Mouse (Mus musculus) retina, postnatal 1 day (tissue): Measurements from ENCODE around the gene Bud13.
A peak's percentile ranks its signal among the peaks of the same experiment; 100 is the strongest.
"Not testable (repeated sequence)": the region's sequence is repeated elsewhere in the genome, so short reads cannot be mapped to it uniquely, and the experiment has no call there.

Experiments used
- DNase-seq: peaks from one replicate; pipeline ENCODE4 v3.0.0-alpha.2; 2012

The Bud13 gene

GRCm38 (mm10) chr9:46309121-46309520 is 26.3 kb downstream of the Bud13 start:
- peak; percentile 53 for DNase-seq

GRCm38 (mm10) chr9:46314507-46314906 is 31.7 kb downstream of the Bud13 start:
- peak; percentile 88 for DNase-seq

DNA sequence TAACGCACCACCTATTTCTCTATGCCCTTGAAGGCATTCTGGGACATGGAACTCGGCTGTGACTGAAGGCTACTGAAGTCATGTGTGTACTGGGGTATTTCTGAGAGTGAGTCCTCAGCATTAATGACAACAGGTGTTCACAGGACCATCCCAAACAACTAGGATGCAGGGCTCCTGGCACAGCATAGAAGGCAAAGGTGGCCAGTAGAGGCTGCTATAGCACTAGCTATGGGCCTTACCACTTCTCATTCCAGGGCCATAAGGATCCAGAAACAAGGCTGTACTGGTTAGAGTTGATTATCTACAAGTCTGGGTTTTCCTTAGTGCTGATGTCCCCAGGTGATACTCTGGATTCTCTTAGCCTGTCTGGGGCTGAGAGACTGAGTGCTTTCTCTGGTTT is 32.1 kb downstream of the Bud13 start:
- no peak for DNase-seq

DNA sequence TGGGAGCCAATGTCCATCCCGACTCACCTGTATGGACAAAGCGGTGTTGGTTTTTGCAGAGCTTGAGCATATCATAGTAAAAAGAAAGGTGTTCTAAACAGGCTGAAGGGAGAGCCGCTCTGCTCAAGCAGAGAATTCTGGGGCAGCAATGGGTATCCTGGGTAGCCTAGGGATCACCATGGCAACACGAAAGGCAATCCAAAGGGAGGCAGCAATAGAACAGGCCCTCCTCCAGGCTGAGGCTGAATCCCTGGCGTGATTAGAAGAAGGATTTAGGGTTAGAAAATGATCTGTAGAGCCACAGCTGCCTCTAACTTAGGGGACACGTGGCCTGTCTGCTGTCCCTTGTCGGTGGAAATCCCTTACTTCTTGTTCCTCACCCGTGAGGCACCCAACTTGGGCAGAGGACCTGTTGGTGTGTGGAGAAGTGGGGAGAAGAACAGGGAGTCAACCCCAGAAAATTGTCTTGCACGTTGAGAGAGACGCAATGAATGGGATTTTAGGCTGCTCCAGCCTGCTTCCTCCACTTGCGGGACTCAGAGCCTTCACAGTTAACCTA is 33.1 kb downstream of the Bud13 start:
- peak; percentile 52 for DNase-seq

- peak; percentile 83 for DNase-seq
Measured at GRCm38 (mm10) chr9:46316388-46316787, 33.6 kb downstream of the Bud13 start.

DNA sequence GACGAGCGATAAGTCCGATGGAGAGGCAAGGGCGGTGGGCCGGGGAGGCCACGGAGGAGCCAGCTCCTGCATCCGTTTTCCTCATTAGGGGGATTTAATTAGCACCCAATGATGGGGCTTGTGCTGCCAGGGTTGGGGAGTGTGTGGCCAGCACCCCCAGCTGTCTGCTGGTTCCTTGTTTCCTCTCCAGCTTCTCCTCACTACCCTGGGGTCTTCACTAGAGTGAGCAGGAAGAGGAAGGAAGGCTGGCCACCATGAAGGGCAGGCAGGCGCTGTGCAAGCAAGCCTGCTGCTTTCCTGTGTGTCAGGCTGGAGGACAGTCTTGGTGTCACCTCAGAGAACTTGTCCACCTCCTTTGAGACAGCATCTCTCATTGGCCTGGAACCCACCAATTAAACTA is 34.1 kb downstream of the Bud13 start:
- peak; percentile 63 for DNase-seq

- no peak for DNase-seq
Measured at GRCm38 (mm10) chr9:46317957-46318356, 35.1 kb downstream of the Bud13 start.

DNA sequence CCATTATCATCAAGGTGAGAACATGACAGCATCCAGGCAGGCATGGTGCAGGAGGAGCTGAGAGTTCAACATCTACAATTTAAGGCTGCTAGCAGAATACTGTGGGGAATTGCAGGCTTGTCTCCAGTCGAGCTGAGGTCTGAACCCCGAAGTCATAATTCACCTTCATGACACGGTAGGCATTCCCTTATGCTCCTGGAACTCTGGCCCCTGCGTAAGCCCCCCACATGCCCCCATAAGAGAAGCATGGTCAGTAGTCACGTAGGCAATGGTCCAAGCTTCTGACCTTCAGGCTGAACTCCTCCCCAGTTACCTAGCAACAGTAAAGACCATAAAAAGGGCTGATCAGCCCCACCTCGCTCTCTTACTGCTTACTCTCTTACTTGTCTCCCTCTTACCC is 37.1 kb downstream of the Bud13 start, which contains the start of gene 4931429L15Rik:
TSS of gene 4931429L15Rik (minus strand) at position 101 of the 400 bp plus-strand sequence.
- DNase-seq = not testable (repeated sequence)

DNA sequence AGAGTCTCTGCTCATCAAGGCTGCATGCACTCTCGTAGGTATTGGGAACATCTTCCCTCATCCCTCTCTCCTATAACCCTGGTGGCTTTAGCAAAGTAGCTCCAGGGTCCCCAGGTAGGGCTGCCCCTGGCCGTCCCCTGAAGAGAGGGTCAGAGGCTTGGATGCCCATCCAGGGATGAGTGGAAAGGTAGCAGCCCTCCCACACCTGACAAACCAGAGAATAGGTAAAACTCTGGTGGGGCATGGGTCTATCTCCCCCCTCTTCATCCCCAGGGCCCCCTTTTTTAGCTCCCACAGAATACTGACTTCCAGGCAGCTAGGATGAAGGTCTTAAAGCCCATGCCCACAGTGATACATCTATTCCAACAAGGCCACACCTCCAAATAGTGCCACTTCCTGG is 37.7 kb downstream of the Bud13 start:
- no peak for DNase-seq

- no peak for DNase-seq
Measured at GRCm38 (mm10) chr9:46326694-46327405, 44.0 kb downstream of the Bud13 start.

GRCm38 (mm10) chr9:46327706-46328571 is 45.1 kb downstream of the Bud13 start:
- DNase-seq = peak; percentile 80

DNA sequence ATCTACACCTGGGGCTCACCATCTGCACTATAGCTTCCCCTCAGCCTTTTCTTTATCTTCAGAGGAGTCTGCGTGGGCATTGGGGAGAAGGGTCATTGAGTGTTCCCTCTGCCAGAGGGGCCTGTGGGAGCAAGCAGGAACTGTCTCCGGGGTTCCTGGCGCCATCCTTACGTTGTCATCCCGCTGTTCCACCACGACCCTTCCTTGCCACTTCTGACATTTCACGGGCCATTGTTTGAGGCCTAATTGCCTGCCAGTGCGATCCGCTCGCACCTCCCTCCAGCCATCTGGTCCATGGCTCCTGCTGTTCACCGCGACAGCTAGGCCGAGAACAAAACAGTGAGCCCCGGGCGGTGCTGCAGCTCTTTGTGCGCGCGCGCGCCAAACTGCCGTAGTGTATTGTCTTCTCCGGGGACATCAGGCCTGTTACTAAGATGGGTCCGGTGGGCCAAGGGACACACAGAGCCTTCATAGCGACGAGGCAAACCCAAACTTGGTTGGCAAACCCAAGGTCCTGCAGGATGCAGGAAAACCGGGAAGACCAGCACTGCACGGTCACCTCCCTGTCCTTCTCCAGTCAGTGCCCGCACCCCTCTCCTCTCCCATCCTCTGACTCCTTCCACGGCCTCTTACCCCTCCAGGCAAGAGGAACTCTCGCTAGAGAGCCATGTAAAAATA is 45.9 kb downstream of the Bud13 start:
- peak; percentile 94 for DNase-seq

GRCm38 (mm10) chr9:46329250-46329648 is 46.4 kb downstream of the Bud13 start:
- no peak for DNase-seq

DNA sequence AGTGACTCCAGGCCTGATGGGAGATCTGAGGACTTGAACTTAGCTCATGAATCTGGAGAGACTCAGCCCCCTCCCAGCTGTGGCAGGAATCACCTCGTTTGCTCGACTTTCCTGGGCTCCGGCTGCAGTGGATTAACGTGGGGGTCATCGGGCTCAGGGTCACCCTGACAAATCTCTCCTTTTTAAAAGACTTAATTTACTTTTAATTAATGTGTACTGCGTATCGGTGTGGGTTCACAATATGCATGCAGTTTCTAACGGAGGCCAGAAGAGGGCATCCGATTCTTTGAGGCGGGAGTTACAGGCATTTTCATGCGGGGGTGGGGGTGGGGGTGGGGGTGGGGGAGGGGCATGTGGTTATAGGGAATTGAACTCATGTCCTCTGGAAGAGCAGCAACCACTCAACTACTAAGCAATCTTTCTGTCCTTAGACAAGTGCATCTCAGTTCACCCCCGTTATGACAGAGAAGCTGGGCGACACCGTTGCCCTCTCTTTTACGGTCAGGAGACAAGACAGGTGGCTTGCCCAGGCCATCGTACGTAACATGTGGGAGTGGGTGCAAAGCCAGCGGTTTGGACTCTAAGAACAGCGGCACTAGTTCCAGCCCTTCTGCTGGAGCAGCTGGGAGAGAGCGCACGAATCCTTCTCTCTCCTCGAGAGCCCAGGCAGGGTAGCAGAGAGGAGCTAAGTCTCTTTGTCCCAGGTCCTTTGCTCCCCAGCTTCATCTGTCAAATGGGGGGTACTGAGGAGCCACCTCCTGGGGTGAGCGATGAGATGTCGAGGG is 47.2 kb downstream of the Bud13 start:
- peak; percentile 54 for DNase-seq

DNA sequence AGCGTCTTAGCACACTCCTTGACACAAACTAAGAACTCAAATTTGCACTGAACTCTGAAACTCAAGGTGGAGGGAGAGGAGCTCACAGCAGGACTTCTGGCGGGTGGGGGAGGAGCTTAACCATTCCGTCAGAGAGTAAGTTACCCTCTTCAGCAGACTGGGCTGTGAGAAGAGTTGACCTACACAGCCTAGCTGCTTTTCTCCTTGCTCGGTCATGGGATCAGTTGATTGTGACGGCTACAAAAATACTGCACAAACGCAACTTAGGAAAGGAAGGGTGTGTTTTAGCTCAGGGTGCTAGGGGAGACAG is 47.7 kb downstream of the Bud13 start:
- no peak for DNase-seq

GRCm38 (mm10) chr9:46331301-46331700 is 48.5 kb downstream of the Bud13 start:
- no peak for DNase-seq

DNA sequence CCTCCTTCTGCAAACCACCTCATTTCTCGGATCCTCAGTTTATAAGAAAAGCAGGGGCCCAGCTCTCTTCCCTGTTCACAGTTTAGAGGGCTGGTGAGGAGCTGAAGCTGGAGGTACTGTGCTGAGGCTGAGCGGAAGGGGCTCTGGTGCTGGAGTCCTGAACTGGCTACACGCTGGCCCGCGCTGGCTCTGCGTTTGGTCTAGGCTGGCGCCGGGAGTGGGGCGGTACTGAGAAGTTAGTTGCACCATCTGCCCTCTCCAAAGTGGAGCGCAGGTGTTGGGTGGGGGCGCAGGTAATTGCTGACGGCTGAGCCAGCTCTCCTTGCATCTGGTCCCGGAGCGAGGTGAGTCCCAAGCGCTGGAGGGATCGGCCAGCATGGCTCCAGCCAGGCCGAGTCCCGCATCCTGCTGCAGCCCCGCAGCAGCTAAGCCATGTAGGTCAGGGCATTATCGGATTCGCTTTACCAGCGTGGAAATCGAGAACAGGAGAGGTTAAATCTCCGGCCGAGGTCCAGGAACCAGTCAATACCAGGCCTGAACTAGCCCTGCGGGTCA is 51.7 kb downstream of the Bud13 start:
- DNase-seq = no peak

GRCm38 (mm10) chr9:46335461-46335995 is 52.7 kb downstream of the Bud13 start:
- no peak for DNase-seq

DNA sequence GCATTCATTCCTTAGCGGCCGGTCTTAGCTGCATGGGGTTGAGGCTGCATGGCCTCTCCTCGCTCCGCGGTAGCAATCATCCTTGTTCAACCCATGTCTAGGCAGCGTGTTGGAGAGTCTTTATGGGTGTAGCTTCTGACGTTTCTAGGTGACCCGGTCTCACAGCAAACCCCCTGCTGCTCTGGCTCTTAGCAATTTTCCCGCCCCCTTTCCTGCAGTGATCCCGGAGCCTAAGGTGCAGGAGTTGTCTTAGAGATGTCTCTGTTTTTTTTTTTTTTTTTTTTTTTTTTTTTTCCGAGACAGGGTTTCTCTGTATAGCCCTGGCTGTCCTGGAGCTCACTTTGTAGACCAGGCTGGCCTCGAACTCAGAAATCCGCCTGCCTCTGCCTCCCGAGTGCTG is 53.5 kb downstream of the Bud13 start:
- DNase-seq = not testable (repeated sequence)

DNA sequence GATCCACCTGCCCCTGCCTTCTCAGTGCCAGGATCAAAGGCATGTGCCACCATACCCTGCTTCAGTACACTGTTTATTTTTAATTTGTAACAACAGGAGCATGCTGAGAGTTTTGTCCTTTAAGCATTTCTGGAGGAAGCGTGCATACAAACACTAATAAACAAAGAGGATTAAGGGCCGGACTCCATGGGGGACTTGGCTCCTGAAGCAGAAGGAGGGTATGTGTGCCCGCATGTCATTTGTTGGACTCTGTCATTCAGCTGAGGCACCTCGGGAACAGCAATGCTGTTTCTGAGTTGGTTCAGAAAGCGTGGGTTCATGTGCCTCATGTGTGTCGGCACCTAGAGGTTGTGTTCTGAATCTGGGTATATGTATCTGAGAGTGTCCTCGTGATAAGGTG is 54.5 kb downstream of the Bud13 start:
- DNase-seq = no peak

DNA sequence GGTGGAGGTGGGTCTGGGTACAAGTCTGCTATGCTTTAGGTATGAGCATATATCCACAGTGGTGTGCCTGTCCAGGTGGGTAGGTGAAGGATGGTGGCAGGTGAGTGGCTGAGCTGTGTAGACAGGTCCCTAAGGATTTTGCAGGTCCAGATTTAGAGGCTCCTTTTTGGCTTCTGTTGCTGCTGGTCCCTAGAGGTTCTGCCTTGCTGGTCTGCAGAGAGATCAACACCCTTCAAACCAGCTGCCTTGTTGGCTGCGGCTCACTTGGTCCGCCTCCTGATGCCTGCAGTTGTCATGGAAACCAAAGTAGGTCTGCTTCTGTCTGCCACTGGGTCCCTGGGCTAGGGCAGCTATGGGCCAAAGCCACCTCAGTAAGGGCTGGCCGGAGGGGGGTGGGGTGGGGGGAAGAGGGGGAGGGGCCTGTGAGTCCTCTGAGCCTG is 55.1 kb downstream of the Bud13 start:
- DNase-seq = peak; percentile 92

DNA sequence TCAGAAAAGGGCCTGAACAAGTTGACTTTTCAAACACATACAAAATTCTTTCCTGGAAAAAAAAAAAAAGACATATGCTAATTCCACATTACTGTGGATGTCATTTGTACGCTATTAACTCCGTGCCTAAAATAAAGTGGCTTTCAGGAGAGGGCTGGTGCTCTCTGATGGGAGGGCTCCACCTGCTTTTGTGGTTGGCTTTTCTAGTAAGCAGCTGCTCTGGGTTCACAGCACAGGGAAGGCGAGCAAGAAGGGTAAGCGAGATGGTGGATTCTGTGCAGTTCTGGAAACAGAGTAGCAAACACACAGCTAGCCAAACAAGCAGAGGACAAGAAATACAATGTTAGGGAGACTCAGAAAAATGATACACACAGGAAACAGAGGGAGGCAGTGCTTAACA is 55.6 kb downstream of the Bud13 start:
- DNase-seq = no peak
